Mouse (Mus musculus): ENCODE results near the gene Trim15. TPM values are rescaled to one million over a fixed set of nuclear protein-coding genes. Genes with fewer than 3 reads are reported as not detected.

Gene Trim15
- polyA plus RNA-seq, 1 experiment, result not detected

- TF ChIP-seq REST (IDR thresholded peaks at IDR 0.05; ENCODE audit: insufficient read depth, insufficient read length) (peak; percentile 57), MYOG (IDR thresholded peaks at IDR 0.05; ENCODE audit: control insufficient read depth in 1 of 3, insufficient read depth in 1 of 3, insufficient read length in 2 of 3, low read depth in 2 of 3) (no peak)
- Histone ChIP-seq H3K4me2 (ENCODE audit: low read depth) (no peak overlapping the region), H3K27me3 (ENCODE audit: control insufficient read depth, insufficient read depth, insufficient read length) (peaks cover 15% of the 10 kb centered on the region), H3K4me3 (no peak overlapping the region), H3K79me2 (ENCODE audit: control insufficient read depth, insufficient read depth) (no peaks in the 10 kb centered on the region), H3K36me3 (ENCODE audit: control insufficient read depth, insufficient read depth) (no peaks in the 10 kb centered on the region), H3ac (ENCODE audit: control insufficient read depth, insufficient read length) (no peak overlapping the region)
Observed at GRCm38 (mm10) chr17:36909802-36910201, 42.8 kb upstream of the Trim15 start.

- Histone ChIP-seq H3K27me3 (ENCODE audit: control insufficient read depth, insufficient read depth, insufficient read length) (peaks cover 15% of the 10 kb centered on the region), H3K36me3 (ENCODE audit: control insufficient read depth, insufficient read depth) (no peaks in the 10 kb centered on the region), H3ac (ENCODE audit: control insufficient read depth, insufficient read length) (no peak overlapping the region), H3K79me2 (ENCODE audit: control insufficient read depth, insufficient read depth) (no peaks in the 10 kb centered on the region), H3K4me2 (ENCODE audit: low read depth) (no peak overlapping the region), H3K4me3 (no peak overlapping the region)
- TF ChIP-seq POLR2A (IDR thresholded peaks at IDR 0.05; ENCODE audit: insufficient read length, low read depth), result no peak
- TF ChIP-seq USF1 (IDR thresholded peaks at IDR 0.05; ENCODE audit: low read depth), result no peak
- TF ChIP-seq TCF3 (IDR thresholded peaks at IDR 0.05; ENCODE audit: insufficient read length, low read depth), result no peak
- TF ChIP-seq CEBPB (IDR thresholded peaks at IDR 0.05; ENCODE audit: insufficient read depth, poor library complexity, severe bottlenecking), result no peak
- no peak for TF ChIP-seq E2F4 (IDR thresholded peaks at IDR 0.05; ENCODE audit: insufficient read depth)
- no peak for TF ChIP-seq SRF (IDR thresholded peaks at IDR 0.05; ENCODE audit: control insufficient read depth, insufficient read length, low read depth)
- no peak for TF ChIP-seq REST (IDR thresholded peaks at IDR 0.05; ENCODE audit: insufficient read depth, insufficient read length)
- no peak for TF ChIP-seq MYOD1 (IDR thresholded peaks at IDR 0.05; ENCODE audit: control insufficient read depth in 1 of 3, insufficient read length in 2 of 3, low read depth in 2 of 3)
- TF ChIP-seq MYOG (IDR thresholded peaks at IDR 0.05; ENCODE audit: control insufficient read depth in 1 of 3, insufficient read depth in 1 of 3, insufficient read length in 2 of 3, low read depth in 2 of 3), result no peak
- TF ChIP-seq MAX (IDR thresholded peaks at IDR 0.05; ENCODE audit: low read depth), result no peak
Observed at GRCm38 (mm10) chr17:36908235-36908634, 41.2 kb upstream of the Trim15 start.

- TF ChIP-seq REST (IDR thresholded peaks at IDR 0.05; ENCODE audit: insufficient read depth, insufficient read length), result no peak
- TF ChIP-seq POLR2AphosphoS2 (IDR thresholded peaks at IDR 0.05; ENCODE audit: insufficient read length, low read depth), result no peak
- TF ChIP-seq SRF (IDR thresholded peaks at IDR 0.05; ENCODE audit: control insufficient read depth, insufficient read length, low read depth), result no peak
- no peak for TF ChIP-seq MYOG (IDR thresholded peaks at IDR 0.05; ENCODE audit: control insufficient read depth in 1 of 3, insufficient read depth in 1 of 3, insufficient read length in 2 of 3, low read depth in 2 of 3)
- TF ChIP-seq TCF12 (IDR thresholded peaks at IDR 0.05; ENCODE audit: insufficient read depth, poor library complexity, severe bottlenecking), result no peak
- TF ChIP-seq USF1 (IDR thresholded peaks at IDR 0.05; ENCODE audit: low read depth), result no peak
- no peak for TF ChIP-seq CEBPB (IDR thresholded peaks at IDR 0.05; ENCODE audit: insufficient read depth, poor library complexity, severe bottlenecking)
- no peak for TF ChIP-seq MAX (IDR thresholded peaks at IDR 0.05; ENCODE audit: low read depth)
- H3K79me2 ChIP-seq (ENCODE audit: control insufficient read depth, insufficient read depth), result no peaks in the 10 kb centered on the region
- no peak overlapping the region for H3K4me3 ChIP-seq
- H3K27me3 ChIP-seq (ENCODE audit: control insufficient read depth, insufficient read depth, insufficient read length), result peaks cover 4% of the 10 kb centered on the region
- no peak overlapping the region for H3K4me2 ChIP-seq (ENCODE audit: low read depth)
- no peak overlapping the region for H3ac ChIP-seq (ENCODE audit: control insufficient read depth, insufficient read length)
- no peaks in the 10 kb centered on the region for H3K36me3 ChIP-seq (ENCODE audit: control insufficient read depth, insufficient read depth)
Observed at GRCm38 (mm10) chr17:36903651-36904050, 36.6 kb upstream of the Trim15 start.

GRCm38 (mm10) chr17:36900691-36901090, 33.7 kb upstream of the Trim15 start:
- H3K79me2 ChIP-seq (ENCODE audit: control insufficient read depth, insufficient read depth), result no peaks in the 10 kb centered on the region
- H3K4me3 ChIP-seq, result no peak overlapping the region
- no peaks in the 10 kb centered on the region for H3K27me3 ChIP-seq (ENCODE audit: control insufficient read depth, insufficient read depth, insufficient read length)
- no peaks in the 10 kb centered on the region for H3K36me3 ChIP-seq (ENCODE audit: control insufficient read depth, insufficient read depth)
- H3ac ChIP-seq (ENCODE audit: control insufficient read depth, insufficient read length), result no peak overlapping the region
- TF ChIP-seq TCF12 (IDR thresholded peaks at IDR 0.05; ENCODE audit: insufficient read depth, poor library complexity, severe bottlenecking), result no peak
- no peak for TF ChIP-seq POLR2A (IDR thresholded peaks at IDR 0.05; ENCODE audit: insufficient read length, low read depth)
- TF ChIP-seq MAX (IDR thresholded peaks at IDR 0.05; ENCODE audit: low read depth), result no peak
- no peak for TF ChIP-seq REST (IDR thresholded peaks at IDR 0.05; ENCODE audit: insufficient read depth, insufficient read length)
- TF ChIP-seq E2F4 (IDR thresholded peaks at IDR 0.05; ENCODE audit: insufficient read depth), result no peak
- no peak for TF ChIP-seq USF1 (IDR thresholded peaks at IDR 0.05; ENCODE audit: low read depth)
- no peak for TF ChIP-seq TCF3 (IDR thresholded peaks at IDR 0.05; ENCODE audit: insufficient read length, low read depth)
- TF ChIP-seq POLR2AphosphoS2 (IDR thresholded peaks at IDR 0.05; ENCODE audit: insufficient read length, low read depth), result no peak
- TF ChIP-seq MYOG (IDR thresholded peaks at IDR 0.05; ENCODE audit: control insufficient read depth in 1 of 3, insufficient read depth in 1 of 3, insufficient read length in 2 of 3, low read depth in 2 of 3), result no peak
- TF ChIP-seq SRF (IDR thresholded peaks at IDR 0.05; ENCODE audit: control insufficient read depth, insufficient read length, low read depth), result no peak
- TF ChIP-seq CEBPB (IDR thresholded peaks at IDR 0.05; ENCODE audit: insufficient read depth, poor library complexity, severe bottlenecking), result no peak
- TF ChIP-seq MYOD1 (IDR thresholded peaks at IDR 0.05; ENCODE audit: control insufficient read depth in 1 of 3, insufficient read length in 2 of 3, low read depth in 2 of 3), result no peak
- H3K4me2 ChIP-seq (ENCODE audit: low read depth), result no peak overlapping the region

GRCm38 (mm10) chr17:36900001-36900400, 33.0 kb upstream of the Trim15 start:
- TF ChIP-seq TCF12 (IDR thresholded peaks at IDR 0.05; ENCODE audit: insufficient read depth, poor library complexity, severe bottlenecking) (no peak), MYOG (IDR thresholded peaks at IDR 0.05; ENCODE audit: control insufficient read depth in 1 of 3, insufficient read depth in 1 of 3, insufficient read length in 2 of 3, low read depth in 2 of 3) (no peak), CEBPB (IDR thresholded peaks at IDR 0.05; ENCODE audit: insufficient read depth, poor library complexity, severe bottlenecking) (no peak), POLR2AphosphoS2 (IDR thresholded peaks at IDR 0.05; ENCODE audit: insufficient read length, low read depth) (no peak), USF1 (IDR thresholded peaks at IDR 0.05; ENCODE audit: low read depth) (no peak), REST (IDR thresholded peaks at IDR 0.05; ENCODE audit: insufficient read depth, insufficient read length) (no peak), POLR2A (IDR thresholded peaks at IDR 0.05; ENCODE audit: insufficient read length, low read depth) (no peak), SRF (IDR thresholded peaks at IDR 0.05; ENCODE audit: control insufficient read depth, insufficient read length, low read depth) (no peak), TCF3 (IDR thresholded peaks at IDR 0.05; ENCODE audit: insufficient read length, low read depth) (no peak), MYOD1 (IDR thresholded peaks at IDR 0.05; ENCODE audit: control insufficient read depth in 1 of 3, insufficient read length in 2 of 3, low read depth in 2 of 3) (no peak), E2F4 (IDR thresholded peaks at IDR 0.05; ENCODE audit: insufficient read depth) (no peak), MAX (IDR thresholded peaks at IDR 0.05; ENCODE audit: low read depth) (no peak)
- Histone ChIP-seq H3K36me3 (ENCODE audit: control insufficient read depth, insufficient read depth) (no peaks in the 10 kb centered on the region), H3ac (ENCODE audit: control insufficient read depth, insufficient read length) (no peak overlapping the region), H3K79me2 (ENCODE audit: control insufficient read depth, insufficient read depth) (no peaks in the 10 kb centered on the region), H3K27me3 (ENCODE audit: control insufficient read depth, insufficient read depth, insufficient read length) (no peaks in the 10 kb centered on the region), H3K4me3 (no peak overlapping the region), H3K4me2 (ENCODE audit: low read depth) (no peak overlapping the region)
